Mouse (Mus musculus): ENCODE data around the gene Scarb1.

- peak; percentile 83; the same call in 1 of the 2 replicates for TF ChIP-seq CTCF (IDR thresholded peaks at IDR 0.05; ENCODE audit: control insufficient read depth, insufficient read depth, insufficient replicate concordance, low read depth, low read length)
- TF ChIP-seq POLR2A (IDR thresholded peaks at IDR 0.05; ENCODE audit: control insufficient read depth, low read depth, low read length) = no peak
Observed at GRCm38 (mm10) chr5:125348487-125348886, 7.6 kb upstream of the Scarb1 start.
